Mouse (Mus musculus) MEL (cell line): ENCODE measurements at regions not wholly inside any gene's neighbourhood (a gene's known extent, or its start where the extent isn't known, plus 50 kb on each side); places are given as distances from the start of the nearest gene placed in this dataset.

ENCODE experiments used
- DNase-seq: peaks from one replicate; pipeline ENCODE4 v3.0.0; 2011; ENCODE audit warnings: low read depth, low spot score
- H3K27ac ChIP-seq: 2 replicates; pipeline ENCODE4 v1.5.1; 2012; ENCODE audit warnings: low read depth, mild to moderate bottlenecking, control low read depth, low read length, moderate library complexity; ENCODE audit not compliant: control insufficient read depth
- H3K27me3 ChIP-seq, 2 experiments: fragments of 150-350 bp in 1 of 2; sonication (generic) in 1 of 2; 2 replicates each; pipeline ENCODE4 v1.6.1; 2012; ENCODE audit warnings: low read length in 2 of 2, mild to moderate bottlenecking in 2 of 2, improper control_type of control experiment in 1 of 2, moderate library complexity in 1 of 2; ENCODE audit not compliant: insufficient read depth in 2 of 2, control insufficient read depth in 1 of 2
- H3K36me3 ChIP-seq, 2 experiments: 2 replicates each; pipeline ENCODE4 v1.6.1; 2012 to 2014; ENCODE audit warnings: low read length in 2 of 2, improper control_type of control experiment in 1 of 2, inconsistent platforms in 1 of 2, mild to moderate bottlenecking in 1 of 2; ENCODE audit not compliant: insufficient read depth in 2 of 2, control insufficient read depth in 1 of 2
- H3K4me1 ChIP-seq, 2 experiments: fragments of 150-350 bp in 1 of 2; sonication (generic) in 1 of 2; 2 replicates each; pipeline ENCODE4 v1.6.1; 2012; ENCODE audit warnings: low read length in 2 of 2, improper control_type of control experiment in 1 of 2, mild to moderate bottlenecking in 1 of 2; ENCODE audit not compliant: insufficient read depth in 2 of 2, control insufficient read depth in 1 of 2
- H3K4me3 ChIP-seq, 2 experiments: fragments of 150-350 bp in 1 of 2; sonication (generic) in 1 of 2; 2 replicates each; pipeline ENCODE4 v1.5.1; 2012; ENCODE audit warnings: low read depth in 2 of 2, low read length in 2 of 2, mild to moderate bottlenecking in 2 of 2, moderate library complexity in 2 of 2, control low read depth in 1 of 2, improper control_type of control experiment in 1 of 2; ENCODE audit not compliant: control insufficient read depth in 1 of 2, insufficient read depth in 1 of 2
- H3K79me2 ChIP-seq: 2 replicates; pipeline ENCODE4 v1.6.1; 2012; ENCODE audit warnings: mild to moderate bottlenecking, low read length, moderate library complexity; ENCODE audit not compliant: control insufficient read depth, poor library complexity, insufficient read depth
- H3K9ac ChIP-seq: 2 replicates; pipeline ENCODE4 v1.6.1; 2012; ENCODE audit warnings: low read depth, mild to moderate bottlenecking, control low read depth, low read length, moderate library complexity; ENCODE audit not compliant: control insufficient read depth, poor library complexity, severe bottlenecking
- H3K9me3 ChIP-seq: fragments of 150-350 bp; sonication (generic); replicated peaks from 2 replicates; pipeline ENCODE4 v1.6.1; 2012; ENCODE audit warnings: mild to moderate bottlenecking, low read length, improper control_type of control experiment, moderate library complexity; ENCODE audit not compliant: insufficient read depth
- BHLHE40 ChIP-seq: IDR thresholded peaks from 2 replicates; pipeline ENCODE4 v1.6.1; 2012; ENCODE audit warnings: low read depth, mild to moderate bottlenecking, inconsistent platforms, low read length, improper control_type of control experiment, borderline replicate concordance
- ELF1 ChIP-seq: IDR thresholded peaks from 2 replicates; pipeline ENCODE4 v1.6.1; 2014; ENCODE audit warnings: low read depth, mild to moderate bottlenecking, inconsistent platforms, low read length, improper control_type of control experiment, moderate library complexity
- EP300 ChIP-seq, 2 experiments: IDR thresholded peaks; 2 replicates each; pipeline ENCODE4 v1.6.1; 2011; ENCODE audit warnings: improper control_type of control experiment in 2 of 2, low read length in 2 of 2, low read depth in 1 of 2, mild to moderate bottlenecking in 1 of 2
- ETS1 ChIP-seq: IDR thresholded peaks from 2 replicates; pipeline ENCODE4 v1.6.1; 2012; ENCODE audit warnings: low read depth, mild to moderate bottlenecking, inconsistent platforms, low read length, improper control_type of control experiment, moderate library complexity
- GABPA ChIP-seq: IDR thresholded peaks from 2 replicates; pipeline ENCODE4 v1.6.1; 2012; ENCODE audit warnings: low read depth, mild to moderate bottlenecking, inconsistent platforms, low read length, improper control_type of control experiment, moderate library complexity
- KAT2A ChIP-seq: conservative IDR thresholded peaks from 2 replicates; pipeline ENCODE4 v1.6.1; 2012; ENCODE audit warnings: low read depth, low read length, improper control_type of control experiment, inconsistent platforms
- MAX ChIP-seq: IDR thresholded peaks from 2 replicates; pipeline ENCODE4 v1.6.1; 2011; ENCODE audit warnings: low read length, improper control_type of control experiment
- MAZ ChIP-seq: IDR thresholded peaks from 2 replicates; pipeline ENCODE4 v1.6.1; 2012; ENCODE audit warnings: low read depth, mild to moderate bottlenecking, inconsistent platforms, low read length, improper control_type of control experiment
- MEF2A ChIP-seq: IDR thresholded peaks from 2 replicates; pipeline ENCODE4 v1.6.1; 2014; ENCODE audit warnings: low read depth, mild to moderate bottlenecking, inconsistent platforms, low read length, improper control_type of control experiment; ENCODE audit not compliant: poor library complexity, insufficient replicate concordance, severe bottlenecking; ENCODE audit errors: extremely low read depth
- MXI1 ChIP-seq: IDR thresholded peaks from 2 replicates; pipeline ENCODE4 v1.6.1; 2011; ENCODE audit warnings: mild to moderate bottlenecking, low read depth, low read length, improper control_type of control experiment
- MYB ChIP-seq: IDR thresholded peaks from 2 replicates; pipeline ENCODE4 v1.6.1; 2011; ENCODE audit warnings: mild to moderate bottlenecking, low read depth, low read length, improper control_type of control experiment
- NELFE ChIP-seq: IDR thresholded peaks from 2 replicates; pipeline ENCODE4 v1.6.1; 2011; ENCODE audit warnings: low read depth, low read length, improper control_type of control experiment
- NRF1 ChIP-seq: IDR thresholded peaks from 2 replicates; pipeline ENCODE4 v1.6.1; 2014; ENCODE audit warnings: low read depth, mild to moderate bottlenecking, inconsistent platforms, low read length, improper control_type of control experiment, moderate library complexity; ENCODE audit not compliant: poor library complexity, insufficient read depth, severe bottlenecking
- POLR2AphosphoS2 ChIP-seq: IDR thresholded peaks from 2 replicates; pipeline ENCODE4 v1.6.1; 2011; ENCODE audit warnings: low read length, improper control_type of control experiment
- RCOR1 ChIP-seq: IDR thresholded peaks from 2 replicates; pipeline ENCODE4 v1.6.1; 2012; ENCODE audit warnings: low read depth, mild to moderate bottlenecking, inconsistent platforms, low read length, improper control_type of control experiment
- SIN3A ChIP-seq: IDR thresholded peaks from 2 replicates; pipeline ENCODE4 v1.6.1; 2012; ENCODE audit warnings: low read length, improper control_type of control experiment, inconsistent platforms
- TAL1 ChIP-seq: IDR thresholded peaks from 2 replicates; pipeline ENCODE4 v1.6.1; 2012; ENCODE audit warnings: mild to moderate bottlenecking, inconsistent platforms, low read length, moderate library complexity, mixed read lengths
- TBP ChIP-seq: IDR thresholded peaks from 2 replicates; pipeline ENCODE4 v1.8.0; 2011; ENCODE audit warnings: low read depth, low read length, improper control_type of control experiment
- USF1 ChIP-seq: IDR thresholded peaks from 2 replicates; pipeline ENCODE4 v1.6.1; 2014; ENCODE audit warnings: low read depth, mild to moderate bottlenecking, inconsistent platforms, low read length, improper control_type of control experiment, moderate library complexity
- ZKSCAN1 ChIP-seq: IDR thresholded peaks from 2 replicates; pipeline ENCODE4 v1.6.1; 2012; ENCODE audit warnings: low read depth, mild to moderate bottlenecking, inconsistent platforms, low read length, improper control_type of control experiment, moderate library complexity
- ZMIZ1 ChIP-seq: IDR thresholded peaks from 2 replicates; pipeline ENCODE4 v1.6.1; 2012; ENCODE audit warnings: low read depth, mild to moderate bottlenecking, inconsistent platforms, low read length, improper control_type of control experiment, moderate library complexity

DNA sequence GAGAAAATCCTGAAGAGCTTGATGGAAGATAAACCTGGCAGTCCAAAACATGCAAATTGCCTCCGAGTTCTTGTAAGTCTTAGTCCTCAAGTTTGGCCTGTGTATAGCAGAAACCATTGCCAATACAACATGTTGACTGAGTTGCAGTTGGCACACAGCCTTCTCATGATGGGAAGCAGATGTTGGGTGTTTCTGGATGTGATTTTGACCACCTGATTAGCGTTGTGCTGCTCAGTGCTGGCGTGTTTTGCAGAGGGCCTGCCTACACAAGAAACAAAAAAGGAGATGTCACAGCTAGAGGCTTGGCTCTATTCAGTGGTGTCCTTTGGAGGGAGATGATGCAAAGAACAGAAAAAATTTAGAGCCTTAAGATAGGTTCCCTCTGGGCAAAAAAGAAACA lies 1922.6 kb downstream of the 9330182O14Rik start:
- H3K4me3 ChIP-seq: no peak overlapping the region
- TF ChIP-seq ZKSCAN1: no peak
- TF ChIP-seq MAZ: no peak
- no peak for TF ChIP-seq ETS1
- TF ChIP-seq NELFE: no peak
- no peak for TF ChIP-seq SIN3A
- no peak for TF ChIP-seq TBP
- no peak for TF ChIP-seq KAT2A
- no peak for TF ChIP-seq MAX
- TF ChIP-seq TAL1: no peak
- TF ChIP-seq NRF1: no peak
- no peak for TF ChIP-seq ZMIZ1
- no peak for TF ChIP-seq BHLHE40
- no peak for TF ChIP-seq GABPA
- no peak for TF ChIP-seq EP300 (IDR thresholded peaks at IDR 0.05; ENCODE audit: low read depth in 1 of 2, low read length in 2 of 2)
- TF ChIP-seq MYB: no peak
- TF ChIP-seq ELF1: no peak
- TF ChIP-seq MEF2A: no peak
- TF ChIP-seq USF1: no peak
- TF ChIP-seq, all 39 proteins: peak for 0
- H3K9me3 ChIP-seq: no peaks in the 10 kb centered on the region
- H3K4me1 ChIP-seq: no peaks in the 10 kb centered on the region
- H3K27me3 ChIP-seq: no peaks in the 10 kb centered on the region
- no peak overlapping the region for H3K9ac ChIP-seq
- no peak for DNase-seq
- no peaks in the 10 kb centered on the region for H3K36me3 ChIP-seq
- H3K79me2 ChIP-seq: no peaks in the 10 kb centered on the region
- H3K27ac ChIP-seq: no peak overlapping the region

DNA sequence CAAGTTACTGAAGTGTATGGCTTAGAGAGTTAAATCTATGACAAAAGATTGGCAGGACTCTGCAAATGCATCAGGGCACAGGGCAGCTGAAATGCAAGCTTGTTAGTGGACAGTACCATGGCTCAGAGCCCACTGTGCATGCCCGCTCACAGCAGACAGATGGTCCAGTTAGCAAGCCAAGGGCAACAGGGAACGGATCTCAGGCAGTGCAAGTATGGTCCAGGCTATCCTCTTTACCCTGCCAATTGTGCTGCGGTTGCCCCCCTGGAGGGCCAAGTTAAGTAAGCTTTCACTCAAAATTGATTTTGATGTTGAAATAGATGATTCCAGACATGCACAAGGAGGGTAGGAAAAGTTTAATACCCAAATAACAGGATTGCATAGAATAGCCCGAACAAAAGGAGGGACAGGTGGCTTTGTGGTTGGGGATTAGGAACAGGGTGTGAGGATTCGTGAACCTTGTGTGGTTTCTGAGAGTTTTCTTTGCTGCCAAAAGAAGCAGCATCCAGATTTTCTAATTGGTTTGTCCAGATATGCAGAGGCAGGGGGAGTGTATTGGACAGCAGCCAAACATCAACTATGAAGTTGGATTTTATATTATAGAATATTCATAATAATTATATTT lies 1934.2 kb downstream of the 9330182O14Rik start:
- Histone ChIP-seq H3K27ac (no peak overlapping the region), H3K9me3 (no peaks in the 10 kb centered on the region), H3K36me3 (no peaks in the 10 kb centered on the region), H3K27me3 (no peaks in the 10 kb centered on the region), H3K4me3 (no peak overlapping the region), H3K9ac (no peak overlapping the region), H3K79me2 (no peaks in the 10 kb centered on the region), H3K4me1 (no peaks in the 10 kb centered on the region)
- TF ChIP-seq MXI1 (no peak), EP300 (IDR thresholded peaks at IDR 0.05; ENCODE audit: low read depth in 1 of 2, low read length in 2 of 2) (no peak), TAL1 (no peak), POLR2AphosphoS2 (no peak), ELF1 (no peak), MYB (no peak), NELFE (no peak), RCOR1 (peak; percentile 31; the same call in 1 of the 2 replicates)
- no peak for DNase-seq
